Mouse (Mus musculus) MEL (cell line): ENCODE data around the gene Lyzl6. TPM values are rescaled to one million over a fixed set of nuclear protein-coding genes. Genes with fewer than 3 reads are reported as not detected.

Experiments
- DNase-seq: peaks from one replicate; pipeline ENCODE4 v3.0.0; 2011; ENCODE audit warnings: low read depth, low spot score
- H3K27ac ChIP-seq: 2 replicates; pipeline ENCODE4 v1.5.1; 2012; ENCODE audit warnings: low read depth, mild to moderate bottlenecking, control low read depth, low read length, moderate library complexity; ENCODE audit not compliant: control insufficient read depth
- H3K27me3 ChIP-seq, 2 experiments: fragments of 150-350 bp in 1 of 2; sonication (generic) in 1 of 2; 2 replicates each; pipeline ENCODE4 v1.6.1; 2012; ENCODE audit warnings: low read length in 2 of 2, mild to moderate bottlenecking in 2 of 2, improper control_type of control experiment in 1 of 2, moderate library complexity in 1 of 2; ENCODE audit not compliant: insufficient read depth in 2 of 2, control insufficient read depth in 1 of 2
- H3K36me3 ChIP-seq, 2 experiments: 2 replicates each; pipeline ENCODE4 v1.6.1; 2012 to 2014; ENCODE audit warnings: low read length in 2 of 2, improper control_type of control experiment in 1 of 2, inconsistent platforms in 1 of 2, mild to moderate bottlenecking in 1 of 2; ENCODE audit not compliant: insufficient read depth in 2 of 2, control insufficient read depth in 1 of 2
- H3K4me1 ChIP-seq, 2 experiments: fragments of 150-350 bp in 1 of 2; sonication (generic) in 1 of 2; 2 replicates each; pipeline ENCODE4 v1.6.1; 2012; ENCODE audit warnings: low read length in 2 of 2, improper control_type of control experiment in 1 of 2, mild to moderate bottlenecking in 1 of 2; ENCODE audit not compliant: insufficient read depth in 2 of 2, control insufficient read depth in 1 of 2
- H3K4me3 ChIP-seq, 2 experiments: fragments of 150-350 bp in 1 of 2; sonication (generic) in 1 of 2; 2 replicates each; pipeline ENCODE4 v1.5.1; 2012; ENCODE audit warnings: low read depth in 2 of 2, low read length in 2 of 2, mild to moderate bottlenecking in 2 of 2, moderate library complexity in 2 of 2, control low read depth in 1 of 2, improper control_type of control experiment in 1 of 2; ENCODE audit not compliant: control insufficient read depth in 1 of 2, insufficient read depth in 1 of 2
- H3K79me2 ChIP-seq: 2 replicates; pipeline ENCODE4 v1.6.1; 2012; ENCODE audit warnings: mild to moderate bottlenecking, low read length, moderate library complexity; ENCODE audit not compliant: control insufficient read depth, poor library complexity, insufficient read depth
- H3K9ac ChIP-seq: 2 replicates; pipeline ENCODE4 v1.6.1; 2012; ENCODE audit warnings: low read depth, mild to moderate bottlenecking, control low read depth, low read length, moderate library complexity; ENCODE audit not compliant: control insufficient read depth, poor library complexity, severe bottlenecking
- H3K9me3 ChIP-seq: fragments of 150-350 bp; sonication (generic); replicated peaks from 2 replicates; pipeline ENCODE4 v1.6.1; 2012; ENCODE audit warnings: mild to moderate bottlenecking, low read length, improper control_type of control experiment, moderate library complexity; ENCODE audit not compliant: insufficient read depth
- CTCF ChIP-seq, 3 experiments: IDR thresholded peaks in 2 of 3; conservative IDR thresholded peaks in 1 of 3; 2 replicates each; pipeline ENCODE4 v1.5.1; 2011 to 2012; ENCODE audit warnings: low read length in 3 of 3, low read depth in 2 of 3, mild to moderate bottlenecking in 2 of 3, improper control_type of control experiment in 1 of 3, inconsistent platforms in 1 of 3, mixed read lengths in 1 of 3, moderate library complexity in 1 of 3; ENCODE audit not compliant: control insufficient read depth in 1 of 3, insufficient read depth in 1 of 3, poor library complexity in 1 of 3, severe bottlenecking in 1 of 3
- ETS1 ChIP-seq: IDR thresholded peaks from 2 replicates; pipeline ENCODE4 v1.6.1; 2012; ENCODE audit warnings: low read depth, mild to moderate bottlenecking, inconsistent platforms, low read length, improper control_type of control experiment, moderate library complexity
- GABPA ChIP-seq: IDR thresholded peaks from 2 replicates; pipeline ENCODE4 v1.6.1; 2012; ENCODE audit warnings: low read depth, mild to moderate bottlenecking, inconsistent platforms, low read length, improper control_type of control experiment, moderate library complexity
- GATA1 ChIP-seq: IDR thresholded peaks from 2 replicates; pipeline ENCODE4 v1.6.1; 2011; ENCODE audit warnings: low read depth, low read length, improper control_type of control experiment
- JUND ChIP-seq: IDR thresholded peaks from 2 replicates; pipeline ENCODE4 v1.6.1; 2011; ENCODE audit warnings: low read depth, mild to moderate bottlenecking, improper control_type of control experiment, low read length
- MAFK ChIP-seq: IDR thresholded peaks from 2 replicates; pipeline ENCODE4 v1.6.1; 2011; ENCODE audit warnings: low read depth, mild to moderate bottlenecking, low read length, improper control_type of control experiment, borderline replicate concordance
- MAZ ChIP-seq: IDR thresholded peaks from 2 replicates; pipeline ENCODE4 v1.6.1; 2012; ENCODE audit warnings: low read depth, mild to moderate bottlenecking, inconsistent platforms, low read length, improper control_type of control experiment
- MEF2A ChIP-seq: IDR thresholded peaks from 2 replicates; pipeline ENCODE4 v1.6.1; 2014; ENCODE audit warnings: low read depth, mild to moderate bottlenecking, inconsistent platforms, low read length, improper control_type of control experiment; ENCODE audit not compliant: poor library complexity, insufficient replicate concordance, severe bottlenecking; ENCODE audit errors: extremely low read depth
- MXI1 ChIP-seq: IDR thresholded peaks from 2 replicates; pipeline ENCODE4 v1.6.1; 2011; ENCODE audit warnings: mild to moderate bottlenecking, low read depth, low read length, improper control_type of control experiment
- MYB ChIP-seq: IDR thresholded peaks from 2 replicates; pipeline ENCODE4 v1.6.1; 2011; ENCODE audit warnings: mild to moderate bottlenecking, low read depth, low read length, improper control_type of control experiment
- MYC ChIP-seq: IDR thresholded peaks from 2 replicates; pipeline ENCODE4 v1.6.1; 2011; ENCODE audit warnings: low read depth, mild to moderate bottlenecking, low read length, improper control_type of control experiment, moderate library complexity
- NELFE ChIP-seq: IDR thresholded peaks from 2 replicates; pipeline ENCODE4 v1.6.1; 2011; ENCODE audit warnings: low read depth, low read length, improper control_type of control experiment
- NRF1 ChIP-seq: IDR thresholded peaks from 2 replicates; pipeline ENCODE4 v1.6.1; 2014; ENCODE audit warnings: low read depth, mild to moderate bottlenecking, inconsistent platforms, low read length, improper control_type of control experiment, moderate library complexity; ENCODE audit not compliant: poor library complexity, insufficient read depth, severe bottlenecking
- POLR2A ChIP-seq, 2 experiments: IDR thresholded peaks; 2 replicates each; pipeline ENCODE4 v1.6.1; 2011 to 2012; ENCODE audit warnings: low read length in 2 of 2, mild to moderate bottlenecking in 2 of 2, control low read depth in 1 of 2, improper control_type of control experiment in 1 of 2, low read depth in 1 of 2, moderate library complexity in 1 of 2; ENCODE audit not compliant: control insufficient read depth in 1 of 2, insufficient read depth in 1 of 2, poor library complexity in 1 of 2
- POLR2AphosphoS2 ChIP-seq: IDR thresholded peaks from 2 replicates; pipeline ENCODE4 v1.6.1; 2011; ENCODE audit warnings: low read length, improper control_type of control experiment
- POLR2AphosphoS5 ChIP-seq: IDR thresholded peaks from 2 replicates; pipeline ENCODE4 v1.6.1; 2012; ENCODE audit warnings: low read depth, borderline replicate concordance, mild to moderate bottlenecking, inconsistent platforms, low read length, moderate library complexity, mixed read lengths
- RAD21 ChIP-seq: IDR thresholded peaks from 2 replicates; pipeline ENCODE4 v1.6.1; 2011; ENCODE audit warnings: mild to moderate bottlenecking, low read depth, low read length, improper control_type of control experiment
- RCOR1 ChIP-seq: IDR thresholded peaks from 2 replicates; pipeline ENCODE4 v1.6.1; 2012; ENCODE audit warnings: low read depth, mild to moderate bottlenecking, inconsistent platforms, low read length, improper control_type of control experiment
- SIN3A ChIP-seq: IDR thresholded peaks from 2 replicates; pipeline ENCODE4 v1.6.1; 2012; ENCODE audit warnings: low read length, improper control_type of control experiment, inconsistent platforms
- TAL1 ChIP-seq: IDR thresholded peaks from 2 replicates; pipeline ENCODE4 v1.6.1; 2012; ENCODE audit warnings: mild to moderate bottlenecking, inconsistent platforms, low read length, moderate library complexity, mixed read lengths
- TCF12 ChIP-seq: IDR thresholded peaks from 2 replicates; pipeline ENCODE4 v1.6.1; 2014; ENCODE audit warnings: low read depth, mild to moderate bottlenecking, inconsistent platforms, low read length, improper control_type of control experiment, moderate library complexity
- UBTF ChIP-seq: IDR thresholded peaks from 2 replicates; pipeline ENCODE4 v1.6.1; 2012; ENCODE audit warnings: low read depth, mild to moderate bottlenecking, inconsistent platforms, low read length, improper control_type of control experiment, moderate library complexity, borderline replicate concordance; ENCODE audit not compliant: insufficient read depth
- USF1 ChIP-seq: IDR thresholded peaks from 2 replicates; pipeline ENCODE4 v1.6.1; 2014; ENCODE audit warnings: low read depth, mild to moderate bottlenecking, inconsistent platforms, low read length, improper control_type of control experiment, moderate library complexity
- USF2 ChIP-seq, 2 experiments: IDR thresholded peaks; 2 replicates each; pipeline ENCODE4 v1.6.1; 2011 to 2012; ENCODE audit warnings: improper control_type of control experiment in 2 of 2, low read length in 2 of 2, borderline replicate concordance in 1 of 2, inconsistent platforms in 1 of 2, low read depth in 1 of 2, mild to moderate bottlenecking in 1 of 2; ENCODE audit not compliant: insufficient read depth in 1 of 2
- ZC3H11A ChIP-seq: IDR thresholded peaks from 2 replicates; pipeline ENCODE4 v1.6.1; 2012; ENCODE audit warnings: low read depth, mild to moderate bottlenecking, inconsistent platforms, low read length, improper control_type of control experiment
- ZMIZ1 ChIP-seq: IDR thresholded peaks from 2 replicates; pipeline ENCODE4 v1.6.1; 2012; ENCODE audit warnings: low read depth, mild to moderate bottlenecking, inconsistent platforms, low read length, improper control_type of control experiment, moderate library complexity
- ZNF384 ChIP-seq: IDR thresholded peaks from 2 replicates; pipeline ENCODE4 v1.6.1; 2012; ENCODE audit warnings: low read depth, mild to moderate bottlenecking, inconsistent platforms, low read length, improper control_type of control experiment
- polyA plus RNA-seq, 2 experiments: library from polyadenylated mRNA; stranded (reverse) in 1 of 2; unstranded in 1 of 2; fragments of >175 nt in 1 of 2; fragments of >200 nt in 1 of 2; gene quantifications; 2 replicates each; pipeline versions ENCODE4 v1.2.1 to v1.2.4; 2012; ENCODE audit warnings: low replicate concordance in 2 of 2, low read depth in 1 of 2; ENCODE audit not compliant: insufficient read length in 2 of 2, insufficient read depth in 1 of 2, missing spikeins in 1 of 2
- total RNA-seq: library from RNA; depleted of rRNA; stranded (reverse); fragments of 300-350 nt; gene quantifications from 2 replicates; pipeline ENCODE4 v1.2.3, GENCODE M21; 2012

Lyzl6 gene
- total and polyA plus RNA-seq, 3 experiments = not detected

DNA sequence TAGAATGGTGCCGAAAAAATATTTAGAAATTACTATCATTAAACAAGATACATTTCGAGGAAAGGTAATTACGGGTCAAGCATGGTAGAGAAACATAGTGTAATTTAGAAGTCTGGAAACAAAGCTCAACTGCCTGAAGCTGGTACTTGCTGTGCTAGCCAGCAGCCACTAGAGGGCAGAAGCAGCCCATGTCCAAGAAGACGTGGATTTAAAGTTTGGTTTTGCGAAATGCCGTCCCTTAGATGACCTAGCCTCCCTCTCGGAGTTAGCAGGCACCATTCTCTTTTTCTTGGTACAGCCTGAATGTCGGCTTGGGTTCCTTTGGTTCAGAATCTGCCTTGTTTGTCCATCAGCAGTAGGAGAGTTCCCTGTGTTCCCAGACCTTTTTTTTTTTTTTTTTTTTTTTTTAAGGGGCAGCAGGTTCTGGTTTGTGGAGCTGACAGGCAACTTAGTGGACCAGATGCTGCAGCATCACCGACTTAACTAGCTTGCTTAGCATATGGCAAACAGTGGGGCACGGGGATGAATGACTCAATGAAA is 787 bp upstream of the Lyzl6 start (continued):
- peak; percentile 81 for TF ChIP-seq ZNF384
- no peak for TF ChIP-seq MYB
- TF ChIP-seq ZC3H11A = peak; percentile 83
- no peak for TF ChIP-seq MYC
- peak; percentile 95 to 98 (median 96) for TF ChIP-seq CTCF (IDR thresholded peaks at IDR 0.05 in 2 of 3, conservative IDR thresholded peaks at IDR 0.05 in 1 of 3; ENCODE audit: control insufficient read depth in 1 of 3, insufficient read depth in 1 of 3, low read depth in 2 of 3, low read length in 3 of 3, poor library complexity in 1 of 3, severe bottlenecking in 1 of 3)
- no peak for TF ChIP-seq GATA1
- no peak for TF ChIP-seq TAL1
- no peak for TF ChIP-seq NELFE
- TF ChIP-seq MEF2A = no peak
- no peak for TF ChIP-seq NRF1
- TF ChIP-seq POLR2AphosphoS2 = no peak
- TF ChIP-seq MAFK = no peak

DNA sequence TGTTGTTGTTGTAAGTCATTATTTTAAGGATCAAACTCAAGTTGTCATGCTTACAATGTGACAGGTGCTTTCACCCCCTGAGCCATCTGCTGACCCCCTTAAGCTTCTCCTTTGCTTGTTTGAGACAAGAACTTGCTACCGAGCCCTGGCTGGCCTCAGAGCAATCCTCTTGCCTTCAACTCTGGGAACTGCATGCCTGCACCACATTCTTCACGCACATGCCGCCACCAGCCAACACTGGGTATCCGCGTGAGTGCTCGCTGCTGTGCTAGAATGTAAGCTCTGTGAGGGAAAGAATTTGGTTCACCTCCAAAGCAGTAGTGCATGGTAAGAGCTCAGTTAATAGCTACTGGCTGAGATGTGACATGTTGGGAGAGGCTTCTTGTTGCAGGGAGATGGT is 2.4 kb downstream of the Lyzl6 start:
- Histone ChIP-seq H3K4me1 (no peaks in the 10 kb centered on the region), H3K36me3 (no peaks in the 10 kb centered on the region), H3K4me3 (no peak overlapping the region), H3K9ac (no peak overlapping the region), H3K27ac (no peak overlapping the region), H3K79me2 (no peaks in the 10 kb centered on the region), H3K9me3 (no peaks in the 10 kb centered on the region), H3K27me3 (peaks cover 5% of the 10 kb centered on the region in 2 experiments)
- TF ChIP-seq MEF2A (no peak), ZMIZ1 (no peak), TCF12 (no peak), MYB (no peak), RCOR1 (no peak), CTCF (IDR thresholded peaks at IDR 0.05 in 2 of 3, conservative IDR thresholded peaks at IDR 0.05 in 1 of 3; ENCODE audit: control insufficient read depth in 1 of 3, insufficient read depth in 1 of 3, low read depth in 2 of 3, low read length in 3 of 3, poor library complexity in 1 of 3, severe bottlenecking in 1 of 3) (no peak), USF1 (no peak), SIN3A (no peak)
- no peak for DNase-seq

DNA sequence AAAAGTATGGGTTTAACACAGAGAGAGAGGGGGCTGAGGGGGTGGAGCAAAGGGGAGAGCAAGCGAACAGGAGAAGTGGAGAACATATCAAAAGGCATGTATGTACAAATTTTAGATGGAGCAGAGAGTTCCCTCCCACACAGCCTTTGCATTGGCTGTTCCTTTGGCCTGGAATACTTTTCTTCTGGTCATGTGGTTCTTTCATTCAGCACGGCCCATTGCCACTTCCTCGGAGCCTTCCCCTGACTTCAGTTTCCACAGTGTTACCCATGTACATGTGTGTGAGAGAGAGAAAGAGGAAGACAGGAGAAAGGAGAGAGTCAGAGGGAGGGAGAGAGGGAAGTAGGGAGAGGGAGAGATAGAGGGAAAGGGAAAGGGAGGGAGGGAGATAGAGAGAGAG is 3.2 kb downstream of the Lyzl6 start:
- Histone ChIP-seq H3K4me1 (no peaks in the 10 kb centered on the region), H3K4me3 (no peak overlapping the region), H3K27ac (no peak overlapping the region), H3K9me3 (no peaks in the 10 kb centered on the region), H3K9ac (no peak overlapping the region), H3K79me2 (no peaks in the 10 kb centered on the region), H3K27me3 (peaks cover 3 to 5% of the 10 kb centered on the region in 2 experiments), H3K36me3 (no peaks in the 10 kb centered on the region)
- no peak for DNase-seq
- TF ChIP-seq MAFK (no peak), GABPA (no peak), ZNF384 (no peak), MAZ (no peak), UBTF (no peak), MXI1 (no peak), ZMIZ1 (no peak), ETS1 (no peak), POLR2A (IDR thresholded peaks at IDR 0.05; ENCODE audit: control insufficient read depth in 1 of 2, insufficient read depth in 1 of 2, low read depth in 1 of 2, low read length in 2 of 2, poor library complexity in 1 of 2) (no peak), USF1 (no peak), USF2 (IDR thresholded peaks at IDR 0.05; ENCODE audit: borderline replicate concordance in 1 of 2, insufficient read depth in 1 of 2, low read depth in 1 of 2, low read length in 2 of 2) (no peak), POLR2AphosphoS5 (no peak), NRF1 (no peak), JUND (no peak), MYB (no peak), NELFE (no peak), RAD21 (no peak), TCF12 (no peak), RCOR1 (no peak)
